Mouse (Mus musculus): Measurements from ENCODE around the gene Map1lc3b.
A peak's percentile ranks its signal among the peaks of the same experiment; 100 is the strongest.

Map1lc3b gene

GRCm38 (mm10) chr8:121609916-121610315, 19.8 kb downstream of the Map1lc3b start:
- peak in 1 of 2 experiments; percentile 23 for DNase-seq

GRCm38 (mm10) chr8:121613419-121613818, 23.3 kb downstream of the Map1lc3b start:
- peak in 1 of 2 experiments; percentile 27 for DNase-seq

DNA sequence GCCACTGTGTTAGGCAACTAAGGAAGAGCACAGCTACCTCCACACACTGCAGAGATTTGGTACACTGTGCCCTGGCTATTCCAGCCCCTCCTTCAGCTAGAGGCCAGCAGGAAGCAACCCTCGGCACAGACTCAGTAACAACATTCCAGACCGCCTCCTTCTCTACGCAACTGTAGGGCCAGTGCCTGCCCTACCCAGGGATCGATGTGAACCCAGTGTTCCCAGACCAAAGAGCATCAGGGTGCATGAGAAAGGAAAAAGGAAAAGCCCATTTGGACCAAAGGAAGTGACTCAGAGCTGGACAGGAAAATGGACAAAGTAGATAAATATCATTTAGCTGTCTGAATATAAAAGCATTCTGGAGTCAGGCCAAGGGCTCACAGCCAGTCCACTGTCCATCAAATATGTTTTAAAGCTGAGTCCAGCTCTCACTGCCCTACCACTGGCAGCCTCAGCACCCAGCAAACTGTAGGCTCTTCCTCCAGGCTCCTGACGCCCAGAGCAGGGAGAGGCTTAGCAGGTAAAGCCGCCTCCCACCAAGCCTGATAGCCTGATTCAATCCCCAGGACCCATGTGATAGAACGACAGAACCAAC, 29.3 kb downstream of the Map1lc3b start:
- DNase-seq: peak; percentile 30 to 47

GRCm38 (mm10) chr8:121620801-121621516, 30.8 kb downstream of the Map1lc3b start:
- DNase-seq: peak; percentile 62 to 65

GRCm38 (mm10) chr8:121621879-121622278, 31.7 kb downstream of the Map1lc3b start:
- DNase-seq: peak in 1 of 2 experiments; percentile 36

DNA sequence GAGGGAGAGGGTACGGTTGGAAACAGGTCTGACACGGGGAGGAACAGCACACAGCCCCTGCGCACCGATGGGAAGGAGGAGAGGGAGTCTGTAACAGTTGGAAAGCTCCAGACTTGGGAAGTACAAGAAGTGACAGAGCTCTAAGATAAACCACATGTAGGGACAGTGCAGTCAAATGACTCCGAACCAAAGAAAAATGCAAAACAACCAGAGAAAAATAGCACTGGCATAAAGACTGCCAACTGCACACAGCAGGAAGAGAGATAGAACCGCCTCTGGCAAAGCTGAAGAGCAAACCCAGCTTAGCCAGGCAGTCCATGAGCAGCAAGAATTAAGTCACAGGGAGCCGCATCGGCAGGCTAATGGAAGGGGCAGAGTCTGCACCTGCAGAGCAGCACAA, 32.9 kb downstream of the Map1lc3b start:
- no peak for DNase-seq

DNA sequence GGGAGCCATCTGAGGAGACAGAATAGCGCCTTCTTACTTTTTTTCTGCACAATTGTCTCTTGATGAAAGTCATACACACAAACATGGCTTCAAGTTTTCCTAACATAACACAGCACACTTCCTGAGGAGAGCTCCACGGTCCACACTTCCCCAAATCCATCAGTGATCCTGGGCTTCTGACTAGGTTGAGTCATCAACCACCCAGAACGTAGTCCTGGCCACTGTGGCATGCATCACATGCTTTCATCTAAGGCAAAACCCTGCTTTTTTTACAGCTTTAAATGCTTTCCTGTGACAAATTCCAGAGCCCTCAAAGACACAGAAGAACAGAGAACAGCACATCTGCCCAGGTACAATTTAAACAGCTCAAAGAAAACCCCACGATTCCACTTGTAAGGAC, 38.5 kb downstream of the Map1lc3b start:
- DNase-seq: no peak

GRCm38 (mm10) chr8:121631645-121632071, 41.5 kb downstream of the Map1lc3b start:
- no peak for DNase-seq

- DNase-seq: no peak
Observed at GRCm38 (mm10) chr8:121632401-121632800, 42.2 kb downstream of the Map1lc3b start.

DNA sequence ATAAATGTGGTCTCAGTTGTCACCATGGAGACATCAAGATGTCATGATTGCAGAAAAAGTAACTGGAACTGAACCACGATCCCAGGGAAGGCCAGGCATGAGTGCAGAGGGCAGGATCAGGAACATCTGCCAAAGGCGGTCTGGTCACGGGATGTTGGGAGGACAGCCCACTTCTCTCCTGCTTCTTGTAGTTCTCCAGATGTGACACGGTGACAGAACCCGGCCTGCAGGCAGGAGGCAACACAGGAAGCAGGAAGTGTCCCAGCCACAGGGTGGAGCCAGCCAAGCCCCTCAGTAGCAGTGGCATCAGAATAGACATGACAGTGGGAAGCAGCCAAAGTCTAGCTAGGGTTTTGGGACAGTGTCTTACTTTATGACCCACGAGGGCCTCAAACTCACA, 45.4 kb downstream of the Map1lc3b start:
- no peak for DNase-seq

GRCm38 (mm10) chr8:121636180-121636579, 46.0 kb downstream of the Map1lc3b start:
- no peak for DNase-seq

DNA sequence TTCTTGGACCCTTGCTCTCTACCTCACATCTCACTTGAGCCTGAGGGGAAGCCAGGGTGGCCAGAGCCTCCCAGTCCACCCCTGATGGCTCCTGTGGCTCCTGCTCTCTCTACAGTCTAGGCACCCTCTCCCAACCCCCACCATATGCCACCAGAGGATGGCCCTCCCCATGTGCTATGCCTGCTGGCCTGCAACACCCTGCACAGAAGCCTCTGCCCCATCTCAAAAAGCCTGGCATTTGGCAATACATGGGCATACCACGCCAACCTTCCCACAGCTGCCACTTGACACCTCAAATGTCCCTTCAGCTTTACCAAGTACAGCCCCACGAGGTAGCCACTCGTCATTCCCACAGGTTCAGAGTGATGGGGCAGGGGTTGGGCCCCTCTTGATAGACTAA, 52.6 kb downstream of the Map1lc3b start:
- peak in 1 of 2 experiments; percentile 50 for DNase-seq

GRCm38 (mm10) chr8:121643384-121643783, 53.2 kb downstream of the Map1lc3b start:
- no peak for DNase-seq

DNA sequence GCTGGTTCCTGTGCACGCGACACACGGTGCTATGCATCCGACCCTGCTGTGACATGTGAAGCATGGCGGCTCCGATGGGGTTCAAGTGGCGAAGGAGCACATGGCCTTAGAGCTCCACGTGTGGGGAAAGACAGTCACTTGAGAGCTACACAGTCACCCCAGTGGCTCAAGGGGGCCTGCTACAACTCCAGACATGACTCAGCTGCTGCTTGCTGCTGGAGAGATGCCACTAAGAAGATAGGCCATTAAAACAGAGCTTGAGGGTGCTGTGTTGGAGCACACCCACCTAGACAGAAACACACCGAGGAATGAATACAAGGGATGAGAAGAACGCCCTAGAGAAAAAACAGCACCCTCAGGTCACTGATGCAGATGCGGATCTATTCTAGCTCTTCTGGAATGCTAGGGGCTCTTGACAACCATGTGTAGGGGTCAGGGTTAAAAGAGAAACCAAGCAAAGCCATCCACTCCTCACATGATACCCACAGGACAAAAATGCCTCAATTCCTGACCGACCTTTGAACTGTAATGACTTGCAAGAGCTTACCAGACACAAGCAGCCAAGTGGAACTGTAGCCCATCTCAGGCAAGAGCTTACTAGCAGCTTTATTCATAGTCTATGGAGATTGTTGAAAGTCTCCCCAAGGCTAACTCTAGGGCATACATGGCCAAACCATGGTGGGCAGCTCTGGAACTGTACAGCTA, 57.5 kb downstream of the Map1lc3b start:
- DNase-seq: no peak

All from cerebellum, postnatal 10 days (tissue).